Mouse (Mus musculus): ENCODE measurements at regions not wholly inside any gene's neighbourhood (a gene's known extent, or its start where the extent isn't known, plus 50 kb on each side); places are given as distances from the start of the nearest gene placed in this dataset.

DNA sequence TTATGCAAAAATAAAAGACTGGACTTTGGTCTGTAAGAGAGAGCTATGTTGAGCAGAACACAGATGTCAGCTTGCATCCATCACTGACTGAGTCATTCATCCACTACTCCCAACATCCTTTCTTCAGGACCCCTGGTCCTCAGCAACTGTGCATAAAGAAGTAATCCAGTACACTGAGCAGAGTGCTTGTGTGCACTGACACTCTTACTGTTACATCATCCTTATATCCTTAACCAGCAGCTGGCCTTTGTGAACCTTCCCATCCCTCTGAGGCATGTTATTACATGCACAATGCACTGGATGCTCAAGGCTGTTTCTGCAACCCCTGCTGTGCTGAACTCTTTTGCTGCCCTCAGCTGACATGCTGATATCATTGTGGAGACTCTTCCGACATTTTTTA, 144.2 kb upstream of the Fam92a start:
- 0 out of 2 replicates have a peak, but pooled peaks cover 3% of the 10 kb centered on the region for H3K4me1 ChIP-seq
- H3K27me3 ChIP-seq (replicated peaks) = no peaks in the 10 kb centered on the region
- 46% methylated on average over 1 of the region's 1 CpGs for WGBS
- H3K4me3 ChIP-seq = no peak overlapping the region
- ATAC-seq (replicated peaks) = 0 out of 2 replicates have a peak, but pooled peaks have one; percentile 33
- no peak overlapping the region for H3K9ac ChIP-seq
- H3K4me2 ChIP-seq = no peak overlapping the region
- H3K9me3 ChIP-seq = no peaks in the 10 kb centered on the region
- no peak overlapping the region for H3K27ac ChIP-seq
- H3K36me3 ChIP-seq (replicated peaks) = no peaks in the 10 kb centered on the region

DNA sequence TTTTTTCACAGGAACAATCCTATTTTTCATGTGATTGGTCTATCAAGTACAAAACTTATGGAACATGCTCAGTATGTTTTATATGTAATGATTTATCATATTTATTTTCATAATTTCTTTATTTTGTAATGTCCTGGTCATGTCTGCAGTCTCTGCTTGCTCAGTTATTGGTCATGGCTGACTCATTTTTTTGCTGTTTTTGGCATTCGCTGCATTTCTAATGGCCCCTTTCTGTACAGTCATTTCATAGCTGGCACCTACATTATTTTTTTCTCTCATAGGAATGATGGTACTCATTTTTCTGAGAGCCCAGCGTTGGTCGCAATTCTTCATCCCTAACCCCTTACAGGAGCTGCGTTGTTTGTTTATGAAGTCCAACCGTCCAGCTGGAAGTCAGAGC, 136.5 kb upstream of the Fam92a start:
- no peak overlapping the region for H3K9ac ChIP-seq
- no peaks in the 10 kb centered on the region for H3K27me3 ChIP-seq (replicated peaks)
- H3K27ac ChIP-seq = no peak overlapping the region
- no peak overlapping the region for H3K4me2 ChIP-seq
- H3K4me1 ChIP-seq = peaks cover 10% of the 10 kb centered on the region
- WGBS = 79% methylated on average over 5 of the region's 5 CpGs
- ATAC-seq (replicated peaks) = no peak
- no peaks in the 10 kb centered on the region for H3K9me3 ChIP-seq
- no peak overlapping the region for H3K4me3 ChIP-seq
- no peaks in the 10 kb centered on the region for H3K36me3 ChIP-seq (replicated peaks)

GRCm38 (mm10) chr4:12306618-12307565, 135.1 kb upstream of the Fam92a start:
- Histone ChIP-seq H3K4me1 (peaks cover 10% of the 10 kb centered on the region), H3K27ac (peak overlapping the region; percentile 68), H3K36me3 (replicated peaks) (no peaks in the 10 kb centered on the region), H3K27me3 (replicated peaks) (no peaks in the 10 kb centered on the region), H3K4me2 (peak overlapping the region; percentile 23), H3K9ac (no peak overlapping the region), H3K4me3 (no peak overlapping the region), H3K9me3 (no peaks in the 10 kb centered on the region)
- ATAC-seq (replicated peaks) = peak; percentile 89
- whole genome bisulfite sequencing = 30% methylated on average over 9 of the region's 9 CpGs

DNA sequence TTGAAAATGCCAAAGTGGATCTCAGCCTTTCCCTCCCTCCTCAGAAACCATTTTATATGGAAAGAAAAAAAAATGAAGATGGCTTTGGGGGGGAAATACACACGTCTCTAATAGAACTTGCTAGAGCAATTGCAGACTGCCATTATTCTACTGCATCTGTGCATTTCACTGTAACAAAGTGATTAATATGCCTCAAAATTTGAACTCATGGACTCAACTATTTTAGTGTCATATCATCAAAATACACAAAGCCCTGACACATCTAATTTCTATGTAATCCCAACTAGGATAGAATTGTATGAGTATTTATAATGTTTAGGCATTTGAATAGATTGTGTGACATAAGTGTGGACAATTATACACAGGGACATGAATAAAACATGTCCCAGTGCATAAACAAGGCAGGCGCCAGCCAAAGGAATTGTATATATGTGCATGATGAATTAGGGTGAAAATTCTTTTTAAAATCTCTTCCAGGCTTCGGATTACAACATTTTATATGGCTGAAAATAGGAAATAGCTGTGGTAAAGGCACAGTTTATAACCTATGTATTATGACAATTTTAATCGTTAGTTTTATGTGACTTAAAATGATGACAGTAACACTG, 115.4 kb upstream of the Fam92a start:
- H3K4me1 ChIP-seq = 0 out of 2 replicates have a peak, but pooled peaks cover 3% of the 10 kb centered on the region
- H3K27ac ChIP-seq = no peak overlapping the region
- H3K27me3 ChIP-seq (replicated peaks) = no peaks in the 10 kb centered on the region
- no peak overlapping the region for H3K9ac ChIP-seq
- WGBS = 43% methylated on average over 4 of the region's 4 CpGs
- H3K4me2 ChIP-seq = no peak overlapping the region
- H3K9me3 ChIP-seq = no peaks in the 10 kb centered on the region
- no peaks in the 10 kb centered on the region for H3K36me3 ChIP-seq (replicated peaks)
- ATAC-seq (replicated peaks) = no peak
- H3K4me3 ChIP-seq = no peak overlapping the region

- Histone ChIP-seq H3K9ac (no peak overlapping the region), H3K4me1 (0 out of 2 replicates have a peak, but pooled peaks cover 3% of the 10 kb centered on the region), H3K4me2 (no peak overlapping the region), H3K27me3 (replicated peaks) (no peaks in the 10 kb centered on the region), H3K9me3 (no peaks in the 10 kb centered on the region), H3K36me3 (replicated peaks) (no peaks in the 10 kb centered on the region), H3K4me3 (no peak overlapping the region), H3K27ac (no peak overlapping the region)
- ATAC-seq (replicated peaks) = peak; percentile 65; the same call in 1 of the 2 replicates
- 48% methylated on average over 1 of the region's 1 CpGs for WGBS
Measured at GRCm38 (mm10) chr4:12286391-12286790, 114.6 kb upstream of the Fam92a start.

GRCm38 (mm10) chr4:12285983-12286382, 114.2 kb upstream of the Fam92a start:
- Histone ChIP-seq H3K9me3 (no peaks in the 10 kb centered on the region), H3K4me2 (no peak overlapping the region), H3K27ac (no peak overlapping the region), H3K4me3 (no peak overlapping the region), H3K9ac (no peak overlapping the region), H3K36me3 (replicated peaks) (no peaks in the 10 kb centered on the region), H3K4me1 (0 out of 2 replicates have a peak, but pooled peaks cover 3% of the 10 kb centered on the region), H3K27me3 (replicated peaks) (no peaks in the 10 kb centered on the region)
- 0 out of 2 replicates have a peak, but pooled peaks have one; percentile 54 for ATAC-seq (replicated peaks)

DNA sequence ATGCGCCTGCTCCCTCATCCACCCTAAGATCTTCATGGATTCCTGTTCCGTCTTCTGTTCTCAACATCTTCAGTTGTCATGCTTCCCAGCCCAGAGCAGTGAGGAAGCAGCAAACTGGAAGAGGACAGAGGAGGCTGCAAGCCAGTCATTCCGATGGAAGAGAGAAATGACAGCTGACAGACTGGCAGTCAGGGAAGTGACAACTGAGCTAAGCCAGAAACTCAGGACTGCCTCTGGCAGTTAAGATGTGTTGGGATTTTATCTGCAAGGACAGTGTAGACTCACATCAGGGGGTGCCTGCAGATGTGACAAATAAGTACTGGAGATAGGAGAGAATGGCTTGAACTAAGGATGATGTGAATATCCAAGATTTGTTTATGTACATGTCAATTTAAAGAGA, 106.1 kb upstream of the Fam92a start:
- Histone ChIP-seq H3K4me1 (no peaks in the 10 kb centered on the region), H3K27me3 (replicated peaks) (no peaks in the 10 kb centered on the region), H3K9ac (no peak overlapping the region), H3K4me2 (no peak overlapping the region), H3K4me3 (no peak overlapping the region), H3K36me3 (replicated peaks) (no peaks in the 10 kb centered on the region), H3K27ac (no peak overlapping the region), H3K9me3 (no peaks in the 10 kb centered on the region)
- 77% methylated on average over 3 of the region's 3 CpGs for WGBS
- no peak for ATAC-seq (replicated peaks)

- ATAC-seq (replicated peaks) = no peak
- Histone ChIP-seq H3K9ac (no peak overlapping the region), H3K4me1 (no peaks in the 10 kb centered on the region; the same call in 1 of the 2 replicates), H3K4me2 (no peak overlapping the region), H3K27me3 (replicated peaks) (no peaks in the 10 kb centered on the region), H3K4me3 (no peak overlapping the region), H3K9me3 (no peaks in the 10 kb centered on the region), H3K36me3 (replicated peaks) (no peaks in the 10 kb centered on the region), H3K27ac (no peak overlapping the region)
- 80% methylated on average over 6 of the region's 6 CpGs for WGBS
Measured at GRCm38 (mm10) chr4:12273369-12273768, 101.6 kb upstream of the Fam92a start.

GRCm38 (mm10) chr4:12272914-12273313, 101.1 kb upstream of the Fam92a start:
- Histone ChIP-seq H3K9ac (no peak overlapping the region), H3K9me3 (no peaks in the 10 kb centered on the region), H3K4me2 (no peak overlapping the region), H3K27me3 (replicated peaks) (no peaks in the 10 kb centered on the region), H3K27ac (no peak overlapping the region), H3K36me3 (replicated peaks) (no peaks in the 10 kb centered on the region), H3K4me1 (no peaks in the 10 kb centered on the region; the same call in 1 of the 2 replicates), H3K4me3 (no peak overlapping the region)
- 29% methylated on average over 6 of the region's 6 CpGs for WGBS
- ATAC-seq (replicated peaks) = no peak

GRCm38 (mm10) chr4:12272378-12272777, 100.6 kb upstream of the Fam92a start:
- Histone ChIP-seq H3K4me1 (no peaks in the 10 kb centered on the region; the same call in 1 of the 2 replicates), H3K4me2 (no peak overlapping the region), H3K27me3 (replicated peaks) (no peaks in the 10 kb centered on the region), H3K9ac (no peak overlapping the region), H3K9me3 (no peaks in the 10 kb centered on the region), H3K36me3 (replicated peaks) (no peaks in the 10 kb centered on the region), H3K4me3 (no peak overlapping the region), H3K27ac (no peak overlapping the region)
- 53% methylated on average over 6 of the region's 6 CpGs for WGBS
- ATAC-seq (replicated peaks) = no peak

GRCm38 (mm10) chr4:12263746-12264145, 91.9 kb upstream of the Fam92a start:
- Histone ChIP-seq H3K4me3 (no peak overlapping the region), H3K36me3 (replicated peaks) (no peaks in the 10 kb centered on the region), H3K27me3 (replicated peaks) (no peaks in the 10 kb centered on the region), H3K27ac (peak overlapping the region; percentile 66; the same call in 1 of the 2 replicates), H3K9me3 (no peaks in the 10 kb centered on the region), H3K4me1 (peaks cover 7% of the 10 kb centered on the region; the same call in 1 of the 2 replicates), H3K4me2 (peak overlapping the region; percentile 33; the same call in 1 of the 2 replicates), H3K9ac (no peak overlapping the region)
- ATAC-seq (replicated peaks) = peak; percentile 65

GRCm38 (mm10) chr4:12263197-12263596, 91.4 kb upstream of the Fam92a start:
- Histone ChIP-seq H3K9ac (no peak overlapping the region), H3K4me3 (no peak overlapping the region), H3K9me3 (no peaks in the 10 kb centered on the region), H3K4me1 (peaks cover 7% of the 10 kb centered on the region; the same call in 1 of the 2 replicates), H3K4me2 (peak overlapping the region; percentile 33), H3K27ac (peak overlapping the region; percentile 66), H3K27me3 (replicated peaks) (no peaks in the 10 kb centered on the region), H3K36me3 (replicated peaks) (no peaks in the 10 kb centered on the region)
- ATAC-seq (replicated peaks) = peak; percentile 93
- 25% methylated on average over 10 of the region's 10 CpGs for WGBS
